Mouse (Mus musculus): Measurements from ENCODE around the gene Mast2. TPM values are rescaled to one million over a fixed set of nuclear protein-coding genes. Genes with fewer than 3 reads are reported as not detected.
A peak's percentile ranks its signal among the peaks of the same experiment; 100 is the strongest.

Mast2 gene
- total RNA-seq, 2 experiments from 2014 or later, result 187 to 192 TPM

DNA sequence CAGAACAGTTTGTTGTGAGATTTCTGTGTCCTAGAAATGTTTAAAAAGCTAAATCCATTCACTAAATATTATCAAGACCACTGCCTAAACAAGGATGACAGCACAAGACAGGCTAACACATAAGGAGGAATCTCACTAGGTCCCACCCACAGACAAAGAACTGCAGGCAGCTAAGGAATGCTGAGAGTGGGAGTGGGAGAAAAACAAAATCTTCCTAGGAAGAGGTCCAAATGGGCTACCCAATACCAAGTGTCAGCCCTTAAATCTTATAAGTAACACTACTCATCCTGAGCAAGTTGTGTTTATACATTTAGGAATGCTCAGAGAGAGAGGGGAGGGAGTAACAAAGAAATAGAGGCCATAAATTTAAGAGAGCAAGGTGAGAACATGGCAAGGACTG is 52.6 kb downstream of the Mast2 start:
- intact Hi-C loops (cut with DNase I), result no loop called here

GRCm38 (mm10) chr4:116406668-116407067 is 57.3 kb downstream of the Mast2 start:
- no peak for DNase-seq
- intact Hi-C loops (cut with DNase I), result loop anchor here (10.0 kb wide), 1 partner anchor 128 kb away; no protein-coding TSS in a partner anchor

More for the DNA sequence above, 52.6 kb downstream of the Mast2 start:
- DNase-seq, result no peak

- intact Hi-C loops (cut with DNase I), result loop anchor here (10.0 kb wide), 1 partner anchor 129 kb away; no protein-coding TSS in a partner anchor
These were observed 58.0 kb downstream of the Mast2 start for GRCm38 (mm10) chr4:116405955-116406351.

GRCm38 (mm10) chr4:116405276-116405954 is 58.6 kb downstream of the Mast2 start:
- no peak for DNase-seq
- intact Hi-C loops (cut with DNase I), result loop anchor here (10.0 kb wide), 1 partner anchor 129 kb away; no protein-coding TSS in a partner anchor

More at GRCm38 (mm10) chr4:116405955-116406351, 58.0 kb downstream of the Mast2 start:
- peak; percentile 20 for DNase-seq

DNA sequence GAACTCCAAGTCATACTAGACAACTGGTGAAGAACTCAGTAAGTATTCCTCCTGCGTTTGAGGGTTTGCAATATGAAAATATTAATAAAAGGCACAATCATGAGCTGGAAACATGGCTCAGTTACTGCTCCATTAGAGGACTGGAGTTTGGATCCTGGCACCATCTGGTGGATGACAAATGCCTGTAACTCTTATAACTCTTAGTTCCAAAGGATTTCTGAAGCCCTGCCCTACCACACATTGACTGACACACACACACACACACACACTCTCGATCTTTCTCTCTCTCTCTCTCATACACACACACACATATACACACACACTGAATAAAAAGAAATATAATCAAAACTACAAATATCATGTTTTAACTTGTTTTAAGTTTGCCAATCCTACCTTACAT is 60.1 kb downstream of the Mast2 start:
- peak; percentile 15 for DNase-seq
- intact Hi-C loops (cut with DNase I), result loop anchor here (10.0 kb wide), 1 partner anchor 131 kb away; no protein-coding TSS in a partner anchor

GRCm38 (mm10) chr4:116402708-116403107 is 61.3 kb downstream of the Mast2 start:
- no peak for DNase-seq
- intact Hi-C loops (cut with DNase I), result loop anchor here (10.0 kb wide), 1 partner anchor 132 kb away; no protein-coding TSS in a partner anchor

DNA sequence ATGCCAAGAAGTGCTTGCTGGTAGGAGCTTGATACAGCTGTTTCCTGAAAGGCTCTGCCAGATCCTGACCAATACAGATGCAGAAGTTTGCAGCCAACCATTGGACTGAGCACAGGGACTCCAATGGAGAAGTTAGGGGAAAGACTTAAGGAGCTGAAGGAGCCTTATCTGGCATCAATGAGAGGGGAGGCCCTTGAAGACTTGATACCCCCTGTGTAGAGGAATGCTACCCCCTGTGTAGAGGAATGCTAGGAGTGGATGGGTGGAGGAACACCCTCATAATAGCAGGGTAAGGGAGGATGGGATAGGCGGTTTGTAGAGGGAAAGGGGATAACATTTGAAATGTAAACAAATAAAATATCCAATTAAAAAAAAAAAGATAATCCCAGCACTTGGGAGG is 65.9 kb downstream of the Mast2 start:
- no peak for DNase-seq

GRCm38 (mm10) chr4:116377973-116378667 is 85.9 kb downstream of the Mast2 start:
- no peak for DNase-seq
- intact Hi-C loops (cut with DNase I), result no loop called here

More for the DNA sequence above, 65.9 kb downstream of the Mast2 start:
- intact Hi-C loops (cut with DNase I), result no loop called here

DNA sequence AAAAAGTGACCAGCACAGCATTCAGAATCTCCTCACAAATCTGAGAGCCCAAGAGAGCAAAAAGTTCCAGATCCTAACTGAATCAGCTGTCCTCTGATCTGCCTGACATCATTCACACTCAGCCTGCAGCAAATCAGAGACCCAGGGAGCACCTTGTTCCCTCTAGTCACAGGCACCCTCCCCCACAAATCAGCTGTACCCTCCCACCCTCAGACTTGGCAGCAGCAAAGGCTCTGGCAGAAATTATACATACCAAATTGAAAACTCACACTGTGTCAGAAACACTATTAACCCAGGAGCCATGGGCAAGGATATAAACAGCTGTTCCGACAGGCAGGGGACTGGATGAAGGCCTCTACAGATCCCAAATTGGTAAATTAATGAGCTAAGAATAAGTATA is 92.3 kb downstream of the Mast2 start:
- intact Hi-C loops (cut with DNase I), result no loop called here
- peak; percentile 71 for DNase-seq

- DNase-seq, result no peak
- intact Hi-C loops (cut with DNase I), result no loop called here
These were observed 105.9 kb downstream of the Mast2 start for GRCm38 (mm10) chr4:116358099-116358498.

- no peak for DNase-seq
- intact Hi-C loops (cut with DNase I), result no loop called here
These were observed 111.1 kb downstream of the Mast2 start for GRCm38 (mm10) chr4:116352919-116353318.

DNA sequence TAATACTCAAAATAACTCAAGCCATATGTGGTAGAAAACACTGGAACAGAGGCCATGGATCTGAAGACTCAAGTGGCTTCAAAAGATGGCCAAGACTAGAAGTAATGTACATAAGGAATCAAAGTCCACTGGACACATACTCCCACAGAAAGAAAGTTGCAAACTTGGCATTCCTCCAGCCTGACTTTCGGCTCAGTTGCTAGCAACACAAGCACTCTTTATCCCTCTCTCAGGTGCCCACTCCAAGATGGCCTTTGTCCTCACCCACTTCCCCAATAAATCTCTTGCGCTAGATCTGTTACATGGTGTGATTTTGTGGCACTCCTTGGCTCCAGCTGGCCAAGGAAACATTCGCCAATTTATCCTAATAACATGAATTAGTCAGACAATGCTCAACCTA is 111.5 kb downstream of the Mast2 start:
- DNase-seq, result no peak
- intact Hi-C loops (cut with DNase I), result no loop called here

DNA sequence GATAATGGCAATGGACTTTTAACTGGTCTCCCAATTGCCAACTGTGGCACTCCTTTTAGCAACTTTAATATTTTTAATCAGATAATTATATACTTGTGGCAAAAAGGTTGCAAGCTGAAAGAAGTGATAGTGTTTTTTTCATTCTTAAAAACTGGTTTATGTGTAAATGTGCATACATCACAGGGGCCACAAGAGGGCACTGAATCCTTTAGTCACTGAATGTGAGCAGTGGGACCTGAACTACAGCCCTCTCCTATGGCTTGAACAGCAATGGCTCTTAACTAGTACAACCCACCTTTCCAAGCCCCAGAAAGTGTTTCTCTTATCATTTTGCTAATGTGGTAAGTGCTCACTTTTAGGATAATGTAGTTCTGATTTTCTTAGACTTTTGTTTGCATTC is 121.9 kb downstream of the Mast2 start:
- intact Hi-C loops (cut with DNase I), result no loop called here

DNA sequence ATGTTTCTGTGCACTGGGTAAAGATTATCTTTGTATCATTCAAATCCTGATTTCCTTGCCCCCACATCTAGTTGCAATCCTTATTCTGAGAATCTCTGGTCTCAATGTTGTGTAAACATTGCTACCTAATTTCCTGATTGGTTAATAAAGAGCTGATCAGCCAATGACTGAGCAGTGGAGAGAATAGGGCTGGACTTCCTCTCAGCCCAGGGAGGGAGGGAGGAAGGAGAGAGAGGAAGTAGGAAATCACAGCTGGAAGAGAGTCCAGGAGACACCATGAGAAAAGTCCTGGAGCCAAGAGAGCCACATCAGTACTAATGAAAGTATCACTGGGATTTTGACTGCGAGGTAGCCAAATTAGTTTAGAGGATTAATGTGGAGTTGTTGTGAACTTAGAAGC is 127.7 kb downstream of the Mast2 start:
- no peak for DNase-seq
- intact Hi-C loops (cut with DNase I), result loop anchor here (10.0 kb wide), 1 partner anchor 219 kb away; the partner anchor contains the start of genes Gpbp1l1 and Tmem69

More for the DNA sequence above, 121.9 kb downstream of the Mast2 start:
- DNase-seq, result peak; percentile 69

GRCm38 (mm10) chr4:116329256-116329655 is 134.7 kb downstream of the Mast2 start:
- intact Hi-C loops (cut with DNase I), result no loop called here
- no peak for DNase-seq

DNA sequence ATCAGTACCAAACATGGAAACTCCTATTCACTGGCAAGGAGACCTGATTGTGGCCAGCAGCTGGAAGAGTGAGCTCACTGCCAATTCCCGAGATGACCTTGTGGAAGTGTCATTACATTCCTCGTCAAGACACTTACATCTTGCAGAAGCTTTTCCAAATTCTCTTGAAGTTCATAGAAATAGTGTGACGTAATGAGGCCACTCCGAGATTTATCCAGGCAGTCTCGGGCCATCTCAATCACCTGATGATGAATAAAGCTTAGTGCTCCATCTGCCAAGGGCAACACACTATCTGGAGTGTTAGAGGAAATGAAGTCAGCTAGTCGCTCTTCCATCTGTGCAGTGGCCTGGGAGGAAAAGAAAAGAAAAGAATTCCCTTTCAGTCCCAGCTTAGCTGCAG is 141.9 kb downstream of the Mast2 start:
- intact Hi-C loops (cut with DNase I), result no loop called here
- DNase-seq, result no peak

- no peak for DNase-seq
- intact Hi-C loops (cut with DNase I), result no loop called here
These were observed 146.4 kb downstream of the Mast2 start for GRCm38 (mm10) chr4:116317575-116317974.

- intact Hi-C loops (cut with DNase I), result no loop called here
- DNase-seq, result no peak
These were observed 159.4 kb downstream of the Mast2 start for GRCm38 (mm10) chr4:116304551-116304950.

DNA sequence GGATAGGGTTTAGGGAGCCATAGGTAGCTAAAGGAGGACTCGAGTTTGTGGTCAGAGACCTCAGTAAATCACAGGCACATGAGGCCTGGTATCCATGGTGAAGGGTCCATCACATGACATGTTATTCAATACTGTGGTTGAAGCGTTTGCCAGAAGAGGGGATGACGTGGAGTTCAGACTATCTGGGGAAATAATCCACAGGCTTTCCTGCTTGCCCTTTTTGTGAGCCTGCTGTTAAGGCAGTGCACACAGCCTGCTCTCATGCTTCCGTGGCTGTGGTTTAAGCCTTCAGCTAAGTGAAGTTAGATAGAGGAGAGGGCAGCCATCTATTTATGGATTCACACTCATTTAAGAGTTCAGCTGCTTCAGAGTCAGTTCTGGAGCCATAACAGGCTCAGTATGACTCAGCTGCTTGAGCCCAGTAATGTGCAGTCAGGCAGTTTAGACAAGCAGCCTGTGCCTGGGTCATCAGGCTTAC is 163.1 kb downstream of the Mast2 start:
- intact Hi-C loops (cut with DNase I), result no loop called here
- DNase-seq, result no peak

DNA sequence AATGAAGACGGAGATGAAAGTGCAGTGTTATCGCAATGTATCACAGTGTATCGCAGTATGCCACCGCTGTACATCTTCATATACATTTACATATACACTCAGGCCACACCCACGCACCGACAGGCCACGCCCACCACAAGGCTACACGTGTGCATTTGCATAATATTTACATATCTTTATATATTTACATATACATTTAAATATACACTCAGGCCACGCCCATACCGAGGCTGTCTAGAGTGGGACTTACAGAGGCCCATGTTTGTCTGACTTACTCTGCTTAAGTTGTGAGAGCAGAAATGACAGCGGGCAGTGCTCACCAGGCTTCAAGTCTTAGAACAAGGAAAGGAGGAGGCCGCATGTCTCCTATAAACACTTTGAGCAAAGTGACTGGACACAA is 170.7 kb downstream of the Mast2 start:
- no peak for DNase-seq
- intact Hi-C loops (cut with DNase I), result no loop called here

GRCm38 (mm10) chr4:116291561-116291960 is 172.4 kb downstream of the Mast2 start:
- peak; percentile 29 for DNase-seq
- intact Hi-C loops (cut with DNase I), result no loop called here
